Mouse (Mus musculus) olfactory bulb, adult 2 months (tissue): Measurements from ENCODE around the gene Man2a1.
"Not testable (repeated sequence)": the region's sequence is repeated elsewhere in the genome, so short reads cannot be mapped to it uniquely, and the experiment has no call there.

Experiments
- CTCF ChIP-seq: fragments of 200-500 bp; IDR thresholded peaks from 2 replicates; pipeline ENCODE4 v1.5.1; 2012; ENCODE audit warnings: low read depth, mild to moderate bottlenecking, low read length, moderate library complexity; ENCODE audit not compliant: insufficient read depth
- POLR2A ChIP-seq: fragments of 200-500 bp; IDR thresholded peaks from 2 replicates; pipeline ENCODE4 v1.6.1; 2012; ENCODE audit warnings: mild to moderate bottlenecking, low read depth, low read length, moderate library complexity; ENCODE audit not compliant: insufficient read depth

GRCm38 (mm10) chr17:64762651-64763050, 162.1 kb downstream of the Man2a1 start:
- not testable (repeated sequence) for TF ChIP-seq CTCF, POLR2A
